Mouse (Mus musculus) kidney, embryonic 14.5 days (tissue): ENCODE results near the gene Ddx50. TPM values are rescaled to one million over a fixed set of nuclear protein-coding genes. Genes with fewer than 3 reads are reported as not detected.

Experiments
- ATAC-seq: fragments of 200-750 bp; cut with Nextera tagmentation; 2 replicates; pipeline ENCODE4 v1.8.0; 2017; ENCODE audit warnings: moderate number of reproducible peaks, mild to moderate bottlenecking, moderate TSS enrichment, moderate library complexity; ENCODE audit not compliant: low FRiP score, low TSS enrichment
- H3K27ac ChIP-seq: fragments of 300-500 bp; sonication (generic); 2 replicates; pipeline ENCODE4 v1.5.1; 2014; ENCODE audit warnings: low read depth, mild to moderate bottlenecking, low read length, moderate library complexity, mixed read lengths
- H3K27me3 ChIP-seq: fragments of 300-500 bp; sonication (generic); 2 replicates; pipeline ENCODE4 v1.6.1; 2014; ENCODE audit warnings: mild to moderate bottlenecking, low read length; ENCODE audit not compliant: control insufficient read depth, insufficient read depth
- H3K36me3 ChIP-seq: fragments of 300-500 bp; sonication (generic); 2 replicates; pipeline ENCODE4 v1.6.1; 2014; ENCODE audit warnings: low read length, mixed read lengths; ENCODE audit not compliant: control insufficient read depth, insufficient read depth
- H3K4me1 ChIP-seq: fragments of 300-500 bp; sonication (generic); 2 replicates; pipeline ENCODE4 v1.6.1; 2014; ENCODE audit warnings: low read length, mixed read lengths; ENCODE audit not compliant: control insufficient read depth, insufficient read depth
- H3K4me2 ChIP-seq: fragments of 300-500 bp; sonication (generic); replicated peaks from 2 replicates; pipeline ENCODE4 v1.6.1; 2014; ENCODE audit warnings: low read depth, mild to moderate bottlenecking, low read length
- H3K4me3 ChIP-seq: fragments of 300-500 bp; sonication (generic); 2 replicates; pipeline ENCODE4 v1.5.1; 2014; ENCODE audit warnings: mild to moderate bottlenecking, low read length
- H3K9ac ChIP-seq: fragments of 300-500 bp; sonication (generic); 2 replicates; pipeline ENCODE4 v1.6.1; 2014; ENCODE audit warnings: low read depth, mild to moderate bottlenecking, low read length, moderate library complexity
- H3K9me3 ChIP-seq: fragments of 300-500 bp; sonication (generic); 2 replicates; pipeline ENCODE4 v1.6.1; 2016; ENCODE audit warnings: low read length; ENCODE audit not compliant: control insufficient read depth
- WGBS: fragments of 180-500 bp; shearing (Covaris S2); extraction: QIAGEN DNeasy Blood & Tissue Kit; methylation state at CpG from one replicate; pipeline ENCODE4 v1.1.7; 2014; 5-methylcytosine and 5-hydroxymethylcytosine counted together
- microRNA-seq: library from miRNA; unstranded; fragments of <30 nt; microRNA quantifications from one replicate; pipeline ENCODE4, GENCODE M21; 2016
- polyA plus RNA-seq: library from polyadenylated mRNA; unstranded; fragments of >200 nt; fragmentation: Nextera tagmentation; extraction: Ambion mirVana; gene quantifications from 2 replicates; pipeline ENCODE4 v1.2.1, GENCODE M21; 2014

Gene Ddx50
- polyA plus RNA-seq, 1 experiment from 2014 or later = 138 TPM

DNA sequence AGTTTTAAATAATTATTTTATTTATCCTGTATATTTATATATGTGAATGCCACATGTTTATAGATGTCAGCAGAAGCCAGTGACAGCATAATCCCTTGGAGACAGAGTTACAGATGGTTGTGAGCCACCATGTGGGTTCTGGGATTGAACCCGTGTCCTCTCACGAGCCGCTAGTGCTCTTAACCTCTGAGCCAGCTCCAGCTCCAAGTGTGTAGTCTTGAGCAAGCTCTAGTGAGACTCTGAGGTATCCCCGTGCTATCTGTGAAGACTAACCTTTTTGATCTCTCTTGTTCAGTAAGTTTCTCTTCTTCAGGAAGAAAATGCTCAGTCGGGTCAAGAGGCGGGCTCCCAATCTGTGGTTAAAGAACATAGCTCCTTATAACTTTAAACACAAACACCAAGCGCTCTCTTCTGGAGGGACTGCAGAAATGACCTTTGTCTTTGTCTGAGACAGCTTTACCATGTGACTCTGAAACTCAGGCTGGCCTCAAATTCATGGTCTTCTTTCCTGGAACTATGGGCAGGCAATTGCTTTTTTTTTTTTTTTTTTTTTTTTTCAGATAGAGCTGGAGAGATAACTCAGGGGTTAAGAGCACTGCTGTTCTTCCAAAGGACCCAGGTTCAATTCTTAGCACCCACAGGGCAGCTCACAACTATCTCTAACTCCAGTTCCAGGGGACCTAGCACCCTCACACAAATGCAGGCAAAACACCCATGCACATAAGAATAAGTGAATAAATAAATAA lies 80.7 kb downstream of the Ddx50 start:
- no peaks in the 10 kb centered on the region for H3K4me1 ChIP-seq
- H3K4me2 ChIP-seq = no peak overlapping the region
- WGBS = 94% methylated on average over 7 of the region's 7 CpGs
- peaks cover 78% of the 10 kb centered on the region for H3K36me3 ChIP-seq
- H3K4me3 ChIP-seq = no peak overlapping the region
- H3K27me3 ChIP-seq = no peaks in the 10 kb centered on the region
- no peak for ATAC-seq
- H3K27ac ChIP-seq = no peak overlapping the region
- H3K9ac ChIP-seq = no peak overlapping the region
- H3K9me3 ChIP-seq = no peaks in the 10 kb centered on the region

DNA sequence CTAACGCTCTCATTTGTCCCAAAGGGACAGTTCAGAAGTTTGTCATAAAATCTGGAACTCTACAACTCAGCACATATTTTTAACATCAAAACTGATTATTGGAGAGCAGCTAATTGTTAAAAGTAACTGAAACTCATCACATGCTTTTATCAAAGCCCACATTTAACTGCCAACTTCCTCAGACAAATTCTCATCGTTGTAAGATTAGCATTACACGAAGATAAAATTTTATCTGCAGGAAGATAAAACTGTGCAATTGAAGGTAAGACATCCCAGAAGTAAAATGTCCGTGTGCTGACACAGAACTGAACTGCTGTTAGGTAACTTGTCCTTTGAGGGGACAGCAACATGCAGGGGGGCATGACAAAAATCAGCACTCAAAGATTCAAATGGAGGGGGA lies 82.2 kb downstream of the Ddx50 start:
- Histone ChIP-seq H3K36me3 (peaks cover 75% of the 10 kb centered on the region), H3K9ac (no peak overlapping the region), H3K27me3 (no peaks in the 10 kb centered on the region), H3K27ac (no peak overlapping the region), H3K4me1 (no peaks in the 10 kb centered on the region), H3K4me3 (no peak overlapping the region), H3K4me2 (no peak overlapping the region), H3K9me3 (no peaks in the 10 kb centered on the region)
- WGBS = 92% methylated on average over 4 of the region's 4 CpGs
- ATAC-seq = no peak

Small RNAs within 50 kb of the gene (microRNA-seq; reads per million reads assigned to microRNA genes)
- gene Mir7215 = not detected

Other genes with a start within 250 kb of the Ddx50 start
- 1.7 TPM in 2 replicates for gene Hkdc1, start 228.7 kb downstream of the Ddx50 start, polyA plus RNA-seq
- 0.79 and 0.83 TPM in 2 replicates for gene 4930507D05Rik, start 201.7 kb downstream of the Ddx50 start, polyA plus RNA-seq
- gene Supv3l1, start 201.5 kb downstream of the Ddx50 start, polyA plus RNA-seq = 23.3 and 32.6 TPM in 2 replicates
- 59.9 and 83.4 TPM in 2 replicates for gene Vps26a, start 164.4 kb downstream of the Ddx50 start, polyA plus RNA-seq
- gene Srgn, start 123.8 kb downstream of the Ddx50 start, polyA plus RNA-seq = 5.7 and 9.2 TPM in 2 replicates
- 32.4 and 41.5 TPM in 2 replicates for gene Kif1bp, start 72.8 kb downstream of the Ddx50 start, polyA plus RNA-seq
- gene Ddx21, start 48.9 kb downstream of the Ddx50 start, polyA plus RNA-seq = 23.4 and 36.3 TPM in 2 replicates
- 2.7 and 3.1 TPM in 2 replicates for gene Stox1, start 74.9 kb upstream of the Ddx50 start, polyA plus RNA-seq
- 121 and 178 TPM in 2 replicates for gene Ccar1, start 141.1 kb upstream of the Ddx50 start, polyA plus RNA-seq